Mouse (Mus musculus) lung, embryonic 14.5 days (tissue): ENCODE results near the gene Ccdc36. TPM values are rescaled to one million over a fixed set of nuclear protein-coding genes. Genes with fewer than 3 reads are reported as not detected.
A peak's percentile ranks its signal among the peaks of the same experiment; 100 is the strongest.

Experiments
- ATAC-seq: fragments of 200-750 bp; cut with Nextera tagmentation; 2 replicates; pipeline ENCODE4 v1.8.0; 2017; ENCODE audit warnings: mild to moderate bottlenecking, moderate TSS enrichment, moderate library complexity; ENCODE audit not compliant: insufficient read depth
- DNase-seq: peaks from one replicate; pipeline ENCODE4 v3.0.0-alpha.2; 2015
- H3K27ac ChIP-seq: fragments of 300-500 bp; sonication (generic); 2 replicates; pipeline ENCODE4 v1.5.1; 2014; ENCODE audit warnings: low read depth, mild to moderate bottlenecking, moderate library complexity
- H3K27me3 ChIP-seq: fragments of 300-500 bp; sonication (generic); 2 replicates; pipeline ENCODE4 v1.6.1; 2014; ENCODE audit warnings: low read length, control low read depth; ENCODE audit not compliant: insufficient read depth
- H3K36me3 ChIP-seq: fragments of 300-500 bp; sonication (generic); 2 replicates; pipeline ENCODE4 v1.6.1; 2014; ENCODE audit warnings: control low read depth; ENCODE audit not compliant: insufficient read depth
- H3K4me1 ChIP-seq: fragments of 300-500 bp; sonication (generic); 2 replicates; pipeline ENCODE4 v1.6.1; 2014; ENCODE audit warnings: antibody characterized with exemption, control low read depth; ENCODE audit not compliant: insufficient read depth
- H3K4me2 ChIP-seq: fragments of 300-500 bp; sonication (generic); 2 replicates; pipeline ENCODE4 v1.6.1; 2014; ENCODE audit warnings: mild to moderate bottlenecking
- H3K4me3 ChIP-seq: fragments of 300-500 bp; sonication (generic); 2 replicates; pipeline ENCODE4 v1.5.1; 2014; ENCODE audit warnings: low read depth, low read length
- H3K9ac ChIP-seq: fragments of 300-500 bp; sonication (generic); 2 replicates; pipeline ENCODE4 v1.6.1; 2014
- H3K9me3 ChIP-seq: fragments of 300-500 bp; sonication (generic); 2 replicates; pipeline ENCODE4 v1.6.1; 2016; ENCODE audit warnings: low read depth, low read length, control low read depth
- CTCF ChIP-seq: IDR thresholded peaks from 2 replicates; pipeline ENCODE4 v1.5.1; 2016; ENCODE audit warnings: antibody characterized with exemption, low read depth
- WGBS: fragments of 180-500 bp; shearing (Covaris S2); extraction: QIAGEN DNeasy Blood & Tissue Kit; methylation state at CpG from one replicate; pipeline ENCODE4 v1.1.7; 2014; 5-methylcytosine and 5-hydroxymethylcytosine counted together
- polyA plus RNA-seq: library from polyadenylated mRNA; unstranded; fragments of >200 nt; fragmentation: Nextera tagmentation; extraction: Ambion mirVana; gene quantifications from 2 replicates; pipeline ENCODE4 v1.2.1, GENCODE M21; 2014

Ccdc36 gene
- polyA plus RNA-seq, 1 experiment from 2014 or later: 3.0 TPM

DNA sequence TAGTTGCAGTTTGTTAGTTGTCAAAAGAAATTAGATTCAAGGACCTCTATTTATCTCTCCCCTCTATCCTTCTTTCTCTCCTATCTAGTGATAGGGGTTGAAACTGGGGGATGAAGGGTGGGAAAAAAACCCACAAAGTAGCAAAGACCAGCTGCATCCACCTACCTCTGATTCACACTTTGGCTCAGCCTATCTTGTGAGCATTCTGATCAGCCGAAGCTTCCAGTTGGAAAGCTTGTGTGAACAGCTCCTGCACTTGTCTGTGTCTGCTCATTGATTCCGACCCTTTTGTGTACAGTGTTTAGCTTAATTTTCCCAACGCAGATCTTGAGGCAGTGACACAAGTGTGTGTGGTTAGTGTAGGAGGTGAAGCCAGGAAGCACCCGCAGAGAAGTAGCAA lies 25.2 kb upstream of the Ccdc36 start:
- peaks cover 22% of the 10 kb centered on the region for H3K4me1 ChIP-seq
- peak overlapping the region; percentile 69; the same call in 1 of the 2 replicates for H3K9ac ChIP-seq
- H3K27me3 ChIP-seq: no peaks in the 10 kb centered on the region
- ATAC-seq (no peak), DNase-seq (no peak)
- H3K9me3 ChIP-seq: no peaks in the 10 kb centered on the region
- H3K4me3 ChIP-seq: no peak overlapping the region; the same call in 1 of the 2 replicates
- peak overlapping the region; percentile 83 for H3K4me2 ChIP-seq
- peaks cover 8% of the 10 kb centered on the region for H3K36me3 ChIP-seq
- H3K27ac ChIP-seq: no peak overlapping the region
- 63% methylated on average over 4 of the region's 4 CpGs for WGBS
- no peak for TF ChIP-seq CTCF

DNA sequence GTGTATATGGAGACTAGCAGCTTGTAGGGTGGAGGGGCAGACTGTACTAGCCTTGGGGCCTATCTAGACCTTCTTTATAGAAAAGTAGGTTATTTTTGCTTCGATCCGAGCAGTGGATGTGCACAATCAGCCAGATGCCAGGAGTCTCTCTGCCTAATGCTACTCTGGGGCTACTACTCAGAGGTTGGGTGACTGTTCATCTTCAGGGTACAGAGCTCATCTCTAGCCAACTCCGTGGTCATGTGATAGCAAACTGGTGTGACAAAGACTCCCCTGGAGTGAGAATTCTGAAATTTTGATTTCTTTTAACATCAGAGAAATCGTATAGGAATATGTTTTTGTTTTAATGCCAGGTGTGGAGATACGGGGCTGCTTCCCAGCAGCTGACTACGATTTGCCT lies 24.6 kb upstream of the Ccdc36 start:
- no peak for DNase-seq
- Histone ChIP-seq H3K36me3 (peaks cover 13% of the 10 kb centered on the region), H3K4me2 (peak overlapping the region; percentile 83), H3K4me1 (peaks cover 22% of the 10 kb centered on the region), H3K9ac (peak overlapping the region; percentile 69), H3K27me3 (no peaks in the 10 kb centered on the region), H3K27ac (peak overlapping the region; percentile 22; the same call in 1 of the 2 replicates), H3K4me3 (peak overlapping the region; percentile 51), H3K9me3 (no peaks in the 10 kb centered on the region)
- WGBS: 42% methylated on average over 6 of the region's 6 CpGs
- peak; percentile 12 for ATAC-seq
- no peak for TF ChIP-seq CTCF

DNA sequence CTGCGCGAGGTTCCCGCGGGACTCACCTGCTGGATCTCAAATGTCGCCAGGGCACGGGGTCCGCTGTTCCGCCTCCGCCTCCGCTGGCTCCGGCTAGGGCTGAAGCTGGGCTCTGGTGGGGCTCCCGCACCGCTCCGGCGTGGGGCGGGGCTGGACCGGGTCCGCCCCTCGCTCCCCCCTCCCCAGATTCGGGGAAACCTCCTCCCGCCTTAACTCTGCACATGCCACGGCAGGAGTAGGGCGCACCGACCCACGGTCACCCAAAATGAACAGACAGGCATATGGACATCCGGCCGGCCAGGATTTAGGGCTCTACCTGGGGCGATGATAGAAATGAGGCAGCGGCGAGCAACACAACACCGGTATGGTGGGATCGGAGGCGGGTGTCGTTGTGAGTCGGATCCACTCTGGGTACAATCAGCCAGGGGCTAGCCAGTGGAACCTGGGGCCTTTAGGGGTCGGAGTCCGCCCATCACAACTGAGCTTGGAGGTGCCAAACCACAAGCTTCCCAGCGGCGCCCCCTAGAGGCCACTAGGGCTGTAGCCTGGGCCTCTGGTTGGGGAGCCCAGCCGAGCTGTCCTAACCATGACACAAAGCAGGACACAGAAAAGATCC lies 24.1 kb upstream of the Ccdc36 start:
- H3K4me1 ChIP-seq: peaks cover 22% of the 10 kb centered on the region
- peak overlapping the region; percentile 69 for H3K9ac ChIP-seq
- H3K4me2 ChIP-seq: peak overlapping the region; percentile 83
- H3K36me3 ChIP-seq: peaks cover 13% of the 10 kb centered on the region
- H3K9me3 ChIP-seq: no peaks in the 10 kb centered on the region
- TF ChIP-seq CTCF: peak; percentile 92
- H3K27me3 ChIP-seq: no peaks in the 10 kb centered on the region
- peak overlapping the region; percentile 66 for H3K27ac ChIP-seq
- WGBS: under 1% methylated on average over 40 of the region's 40 CpGs
- ATAC-seq (peak; percentile 90), DNase-seq (peak; percentile 96)
- H3K4me3 ChIP-seq: peak overlapping the region; percentile 51

DNA sequence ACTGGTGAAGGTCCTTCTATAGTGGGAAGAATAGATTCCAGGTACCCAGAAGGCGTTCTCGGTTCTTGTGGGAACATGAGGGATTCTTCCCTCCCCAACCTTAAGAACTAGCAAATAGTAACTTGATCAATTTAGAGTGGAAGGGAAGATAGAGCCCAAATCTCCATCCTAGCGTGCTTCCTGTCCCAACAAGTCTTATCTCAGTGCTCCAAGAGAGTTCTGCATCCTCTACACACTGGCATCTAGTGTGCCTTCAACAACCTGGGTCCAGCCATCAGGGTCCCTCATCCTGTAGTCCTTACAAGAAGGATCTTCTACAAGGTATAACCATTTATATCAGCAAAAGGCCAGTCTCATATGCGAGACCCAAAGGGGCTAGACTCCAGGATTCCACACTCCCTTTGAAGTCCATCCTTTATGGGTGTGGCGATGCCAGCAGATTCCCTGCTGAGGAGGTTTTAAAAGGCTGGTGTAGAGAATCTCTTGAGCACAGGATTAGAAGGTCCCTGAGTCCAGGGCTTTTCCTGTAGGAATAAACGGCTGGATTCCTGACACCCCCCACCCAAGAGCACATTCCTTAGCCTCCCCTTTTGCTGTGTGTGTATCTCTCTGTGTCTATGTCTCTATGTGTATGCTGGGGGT lies 23.4 kb upstream of the Ccdc36 start:
- Histone ChIP-seq H3K27ac (peak overlapping the region; percentile 66), H3K4me2 (peak overlapping the region; percentile 83), H3K27me3 (no peaks in the 10 kb centered on the region), H3K4me3 (peak overlapping the region; percentile 51), H3K9ac (peak overlapping the region; percentile 69), H3K36me3 (peaks cover 13% of the 10 kb centered on the region), H3K4me1 (peaks cover 22% of the 10 kb centered on the region), H3K9me3 (no peaks in the 10 kb centered on the region)
- DNase-seq (no peak), ATAC-seq (no peak)
- 51% methylated on average over 6 of the region's 6 CpGs for WGBS
- TF ChIP-seq CTCF: no peak

DNA sequence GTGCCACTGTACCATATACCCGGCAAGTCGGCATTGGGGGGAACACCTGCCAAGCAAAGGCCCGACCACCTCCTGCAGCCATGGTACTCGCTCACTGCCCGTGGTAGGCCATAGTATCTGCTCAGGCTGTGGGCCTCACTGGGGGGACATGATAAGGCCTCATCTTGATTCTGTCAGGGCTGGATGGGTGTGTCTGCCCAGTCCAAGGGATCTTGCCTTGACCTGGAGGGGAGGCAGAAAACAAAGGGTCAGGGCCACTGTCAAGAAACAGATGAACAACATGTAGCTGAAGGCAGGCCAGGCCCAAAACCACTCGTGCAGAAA lies 22.8 kb upstream of the Ccdc36 start:
- DNase-seq (no peak), ATAC-seq (no peak)
- H3K4me1 ChIP-seq: peaks cover 22% of the 10 kb centered on the region
- H3K9ac ChIP-seq: peak overlapping the region; percentile 69; the same call in 1 of the 2 replicates
- no peaks in the 10 kb centered on the region for H3K27me3 ChIP-seq
- H3K4me2 ChIP-seq: peak overlapping the region; percentile 83
- H3K4me3 ChIP-seq: peak overlapping the region; percentile 51
- 80% methylated on average over 6 of the region's 6 CpGs for WGBS
- no peaks in the 10 kb centered on the region for H3K9me3 ChIP-seq
- H3K27ac ChIP-seq: peak overlapping the region; percentile 79; the same call in 1 of the 2 replicates
- TF ChIP-seq CTCF: no peak
- peaks cover 13% of the 10 kb centered on the region for H3K36me3 ChIP-seq

DNA sequence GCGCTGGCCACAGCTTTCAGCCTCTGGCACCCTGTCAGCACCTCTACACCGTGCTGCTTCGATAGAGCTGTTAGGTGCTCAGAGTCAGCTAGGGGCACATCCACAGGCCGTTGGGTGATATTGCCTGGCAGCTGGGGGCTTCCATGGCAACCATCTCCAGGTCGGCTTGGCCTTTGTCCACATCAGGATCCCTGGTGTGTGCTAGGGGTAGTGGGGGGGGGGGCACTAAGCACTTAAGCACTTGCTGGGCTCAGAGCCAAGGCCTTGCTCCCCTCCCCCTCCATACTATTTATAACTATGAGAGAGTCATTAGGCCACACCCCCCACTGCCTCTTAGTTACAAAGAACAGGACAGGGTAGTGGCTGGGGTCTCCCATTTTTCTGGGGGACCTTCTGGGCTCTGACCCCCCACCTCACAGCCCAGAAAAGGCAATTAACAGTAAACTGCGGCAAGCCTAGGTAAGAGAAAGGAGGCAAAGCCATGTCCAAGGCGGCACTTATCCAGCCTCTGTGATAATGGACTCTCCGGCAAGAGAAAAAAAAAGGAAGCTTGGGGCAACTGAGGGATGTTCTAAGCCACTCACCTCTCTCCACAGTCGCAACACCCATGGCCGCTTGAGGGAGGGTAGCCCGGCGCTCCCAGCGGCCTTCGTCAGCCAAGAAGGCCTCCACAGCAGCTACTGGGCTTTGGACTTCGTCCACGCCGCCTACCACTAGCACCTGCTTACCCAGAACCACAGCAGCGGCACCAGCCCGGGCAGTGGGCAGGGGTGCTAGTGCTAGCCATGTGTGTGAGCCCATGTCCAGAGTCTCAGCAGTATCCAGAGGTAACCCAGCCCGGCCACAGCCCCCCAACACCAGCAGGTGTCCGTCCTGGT lies 22.2 kb upstream of the Ccdc36 start:
- DNase-seq: peak; percentile 90
- Histone ChIP-seq H3K27ac (peak overlapping the region; percentile 79), H3K4me3 (peak overlapping the region; percentile 51), H3K4me2 (peak overlapping the region; percentile 83), H3K9me3 (no peaks in the 10 kb centered on the region), H3K4me1 (peaks cover 22% of the 10 kb centered on the region), H3K36me3 (peaks cover 13% of the 10 kb centered on the region), H3K27me3 (no peaks in the 10 kb centered on the region), H3K9ac (peak overlapping the region; percentile 15; the same call in 1 of the 2 replicates)
- peak; percentile 21 for ATAC-seq
- whole genome bisulfite sequencing: 52% methylated on average over 21 of the region's 21 CpGs
- no peak for TF ChIP-seq CTCF
